Mouse (Mus musculus) kidney, postnatal 4 days (tissue): Measurements from ENCODE around the gene Gm21860.
"Not testable (repeated sequence)": the region's sequence is repeated elsewhere in the genome, so short reads cannot be mapped to it uniquely, and the experiment has no call there.

Experiments used
- DNase-seq, 2 experiments: peaks; one replicate each; pipeline ENCODE4 v3.0.0; 2021; ENCODE audit warnings: mixed read lengths in 2 of 2

Gm21860 gene

DNA sequence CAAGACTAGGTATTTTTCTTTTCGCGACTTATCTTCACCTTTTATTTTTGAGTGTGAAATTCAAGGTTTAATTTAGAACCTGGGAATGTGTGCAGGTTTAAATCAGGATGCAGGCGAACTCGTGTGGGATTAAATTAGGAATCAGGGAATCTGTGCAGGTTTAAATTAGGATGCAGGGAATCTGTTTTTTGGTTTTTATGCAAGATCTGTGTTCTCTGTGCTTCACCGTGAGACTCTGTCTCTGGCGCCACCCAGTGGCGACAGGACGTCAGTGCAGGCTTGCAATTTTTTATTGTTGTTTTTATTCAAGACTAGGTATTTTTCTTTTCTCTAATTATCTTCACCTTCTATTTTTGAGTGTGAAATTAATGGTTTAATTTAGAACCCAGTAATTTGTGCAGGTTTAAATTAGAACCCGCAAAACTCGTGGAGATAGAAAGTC, 22.5 kb downstream of the Gm21860 start:
- DNase-seq: not testable (repeated sequence)

DNA sequence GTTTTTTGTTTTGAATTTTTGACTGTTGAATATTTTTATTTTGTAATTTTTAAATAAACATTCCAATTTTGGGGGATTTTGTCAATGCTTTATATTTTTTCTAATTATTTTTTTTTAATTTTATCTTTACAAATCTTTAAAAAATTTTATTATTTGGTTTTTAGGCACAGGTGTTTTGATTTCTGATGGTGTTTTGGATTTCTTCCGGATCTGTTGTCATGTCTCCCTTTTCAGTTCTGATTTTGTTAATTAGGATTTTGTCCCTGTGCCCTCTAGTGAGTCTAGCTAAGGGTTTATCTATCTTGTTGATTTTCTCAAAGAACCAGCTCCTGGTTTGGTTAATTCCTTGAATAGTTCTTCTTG, 23.0 kb downstream of the Gm21860 start:
- not testable (repeated sequence) for DNase-seq

DNA sequence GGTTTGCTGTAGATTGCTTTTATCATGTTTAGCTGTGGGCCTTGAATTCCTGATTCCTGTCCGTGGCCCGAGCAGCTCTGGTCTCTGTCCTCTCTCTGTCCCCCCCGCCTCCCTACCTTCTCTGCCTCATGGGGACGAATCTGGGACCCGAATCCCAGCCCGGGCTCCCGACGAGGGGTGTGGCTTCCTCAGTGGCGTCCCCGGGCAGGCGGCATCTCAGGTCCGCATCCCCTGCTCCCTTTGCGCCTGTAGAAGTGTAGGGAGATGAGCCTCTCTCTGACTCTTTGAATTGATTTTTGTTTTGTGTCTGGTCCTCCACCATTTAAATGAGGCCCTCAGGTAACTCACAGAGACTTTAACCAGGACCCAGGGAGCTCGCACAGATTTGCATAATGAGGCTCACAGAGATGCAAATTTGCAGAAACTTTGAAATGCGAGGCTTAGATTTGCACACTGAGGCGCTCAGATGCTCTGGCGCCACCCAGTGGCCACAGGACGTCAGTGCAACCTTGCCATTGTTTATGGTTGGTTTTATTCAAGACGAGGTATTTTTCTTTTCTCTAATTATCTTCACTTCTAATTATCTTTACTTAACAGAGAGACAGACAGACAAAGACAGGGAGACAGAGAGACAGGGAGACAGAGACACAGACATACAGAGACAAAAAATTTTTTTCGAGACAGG, 23.6 kb downstream of the Gm21860 start:
- DNase-seq: peak; percentile 48 to 60

DNA sequence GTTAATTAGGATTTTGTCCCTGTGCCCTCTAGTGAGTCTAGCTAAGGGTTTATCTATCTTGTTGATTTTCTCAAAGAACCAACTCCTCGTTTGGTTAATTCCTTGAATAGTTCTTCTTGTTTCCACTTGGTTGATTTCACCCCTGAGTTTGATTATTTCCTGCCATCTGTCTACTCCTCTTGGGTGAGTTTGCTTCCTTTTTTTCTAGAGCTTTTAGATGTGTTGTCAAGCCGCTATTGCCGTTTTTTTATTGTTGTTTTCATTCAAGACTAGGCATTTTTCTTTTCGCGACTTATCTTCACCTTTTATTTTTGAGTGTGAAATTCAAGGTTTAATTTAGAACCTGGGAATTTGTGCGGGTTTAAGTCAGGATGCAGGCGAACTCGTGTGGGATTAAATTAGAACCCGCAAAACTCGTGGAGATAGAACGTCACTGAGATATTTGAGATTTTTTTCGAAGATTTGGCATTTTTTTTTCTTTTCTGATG, 24.8 kb downstream of the Gm21860 start:
- not testable (repeated sequence) for DNase-seq

DNA sequence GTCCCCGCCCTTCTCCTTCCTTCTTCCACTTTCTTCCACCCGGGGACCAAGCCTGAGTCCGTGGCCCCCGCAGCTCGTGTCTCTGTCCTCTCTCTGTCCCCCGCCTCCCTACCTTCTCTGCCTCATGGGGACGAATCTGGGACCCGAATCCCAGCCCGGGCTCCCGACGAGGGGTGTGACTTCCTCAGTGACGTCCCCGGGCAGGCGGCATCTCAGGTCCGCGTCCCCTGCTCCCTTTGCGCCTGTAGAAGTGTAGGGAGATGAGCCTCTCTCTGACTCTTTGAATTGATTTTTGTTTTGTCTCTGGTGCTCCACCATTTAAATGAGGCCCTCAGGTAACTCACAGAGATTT, 25.7 kb downstream of the Gm21860 start:
- DNase-seq: peak in 1 of 2 experiments; percentile 29

DNA sequence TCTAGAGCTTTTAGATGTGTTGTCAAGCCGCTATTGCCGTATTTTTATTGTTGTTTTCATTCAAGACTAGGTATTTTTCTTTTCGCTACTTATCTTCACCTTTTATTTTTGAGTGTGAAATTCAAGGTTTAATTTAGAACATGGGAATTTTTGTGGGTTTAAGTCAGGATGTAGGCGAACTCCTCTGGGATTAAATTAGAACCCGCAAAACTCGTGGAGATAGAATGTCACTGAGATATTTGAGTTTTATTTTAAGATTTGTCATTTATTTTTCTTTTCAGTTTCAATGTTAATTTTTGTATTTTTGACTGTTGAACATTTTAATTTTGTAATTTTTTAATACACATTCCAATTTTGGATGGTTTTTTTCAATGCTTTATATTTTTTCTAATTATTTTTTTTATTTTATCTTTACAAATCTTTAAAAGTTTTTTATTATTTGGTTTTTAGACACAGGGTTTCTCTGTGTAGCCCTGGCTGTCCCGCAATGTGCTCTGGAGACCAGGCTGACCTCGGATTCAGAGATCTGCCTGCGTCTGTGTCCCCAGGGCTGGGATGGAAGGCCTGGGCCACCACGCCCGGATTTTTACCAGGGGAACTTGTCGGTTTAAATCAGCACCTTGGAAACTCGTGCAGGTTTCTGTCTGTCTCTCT, 26.2 kb downstream of the Gm21860 start:
- DNase-seq: not testable (repeated sequence)

DNA sequence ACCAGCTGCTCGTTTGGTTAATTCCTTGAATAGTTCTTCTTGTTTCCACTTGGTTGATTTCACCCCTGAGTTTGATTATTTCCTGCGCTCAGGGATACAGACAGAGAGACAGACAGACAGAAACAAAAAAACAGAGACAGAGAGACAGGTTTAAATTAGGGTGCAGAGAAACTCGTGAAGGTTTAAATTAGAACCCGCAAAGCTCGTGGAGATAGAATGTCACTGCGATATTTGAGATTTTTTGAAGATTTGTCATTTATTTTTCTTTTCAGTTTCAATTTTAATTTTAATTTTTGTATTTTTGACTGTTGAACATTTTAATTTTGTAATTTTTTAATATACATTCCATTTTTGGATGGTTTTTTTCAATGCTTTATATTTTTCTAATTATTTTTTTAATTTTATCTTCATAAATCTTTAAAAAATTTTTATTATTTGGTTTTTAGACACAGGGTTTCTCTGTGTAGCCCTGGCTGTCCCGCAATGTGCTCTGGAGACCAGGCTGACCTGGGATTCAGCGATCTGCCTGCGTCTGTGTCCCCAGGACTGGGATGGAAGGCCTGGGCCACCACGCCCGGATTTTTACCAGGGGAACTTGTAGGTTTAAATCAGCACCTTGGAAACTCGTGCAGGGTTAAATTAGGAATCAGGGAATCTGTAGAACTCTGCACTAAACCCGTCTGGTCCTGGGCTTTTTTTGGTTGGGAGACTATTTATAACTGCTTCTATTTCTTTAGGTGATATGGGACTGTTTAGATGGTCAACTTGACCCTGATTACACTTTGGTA, 27.3 kb downstream of the Gm21860 start:
- not testable (repeated sequence) for DNase-seq

DNA sequence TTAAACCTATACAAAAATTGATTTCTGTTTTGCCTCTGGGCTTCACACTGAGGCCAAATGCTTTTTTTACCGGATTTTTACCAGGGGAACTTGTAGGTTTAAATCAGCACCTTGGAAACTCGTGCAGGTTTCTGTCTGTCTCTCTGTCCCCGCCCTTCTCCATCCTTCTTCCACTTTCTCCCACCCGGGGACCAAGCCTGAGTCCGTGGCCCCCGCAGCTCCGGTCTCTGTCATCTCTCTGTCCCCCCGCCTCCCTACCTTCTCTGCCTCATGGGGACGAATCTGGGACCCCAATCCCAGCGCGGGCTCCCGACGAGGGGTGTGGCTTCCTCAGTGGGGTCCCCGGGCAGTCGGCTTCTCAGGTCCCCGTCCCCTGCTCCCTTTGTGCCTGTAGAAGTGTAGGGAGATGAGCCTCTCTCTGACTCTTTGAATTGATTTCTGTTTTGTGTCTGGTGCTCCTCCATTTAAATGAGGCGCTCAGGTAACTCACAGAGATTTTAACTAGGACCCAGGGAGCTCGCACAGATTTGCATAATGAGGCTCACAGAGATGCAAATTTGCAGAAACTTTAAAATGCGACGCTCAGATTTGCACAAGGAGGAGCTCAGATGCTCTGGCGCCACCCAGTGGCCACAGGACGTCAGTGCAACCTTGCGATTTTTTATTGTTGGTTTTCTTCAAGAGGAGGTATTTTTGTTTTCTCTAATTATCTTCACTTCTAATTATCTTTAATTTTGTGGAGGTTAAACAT, 28.7 kb downstream of the Gm21860 start:
- DNase-seq: not testable (repeated sequence)

DNA sequence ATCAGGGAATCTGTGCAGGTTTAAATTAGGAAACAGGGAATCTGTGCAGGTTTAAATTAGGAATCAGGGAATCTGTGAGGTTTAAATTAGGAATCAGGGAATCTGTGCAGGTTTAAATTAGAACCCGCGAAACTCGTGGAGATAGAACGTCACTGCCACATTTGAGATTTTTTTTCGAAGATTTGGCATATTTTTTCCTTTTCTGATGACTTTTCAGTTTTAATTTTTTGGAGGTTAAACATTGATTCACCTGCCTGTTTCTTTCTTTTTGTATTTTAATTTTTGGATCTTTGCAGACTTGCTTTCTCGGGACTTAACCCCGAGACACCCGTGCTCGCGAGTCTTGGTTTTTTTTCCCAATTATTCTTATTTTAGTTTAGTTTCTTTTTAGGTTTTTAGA, 29.5 kb downstream of the Gm21860 start:
- DNase-seq: not testable (repeated sequence)

DNA sequence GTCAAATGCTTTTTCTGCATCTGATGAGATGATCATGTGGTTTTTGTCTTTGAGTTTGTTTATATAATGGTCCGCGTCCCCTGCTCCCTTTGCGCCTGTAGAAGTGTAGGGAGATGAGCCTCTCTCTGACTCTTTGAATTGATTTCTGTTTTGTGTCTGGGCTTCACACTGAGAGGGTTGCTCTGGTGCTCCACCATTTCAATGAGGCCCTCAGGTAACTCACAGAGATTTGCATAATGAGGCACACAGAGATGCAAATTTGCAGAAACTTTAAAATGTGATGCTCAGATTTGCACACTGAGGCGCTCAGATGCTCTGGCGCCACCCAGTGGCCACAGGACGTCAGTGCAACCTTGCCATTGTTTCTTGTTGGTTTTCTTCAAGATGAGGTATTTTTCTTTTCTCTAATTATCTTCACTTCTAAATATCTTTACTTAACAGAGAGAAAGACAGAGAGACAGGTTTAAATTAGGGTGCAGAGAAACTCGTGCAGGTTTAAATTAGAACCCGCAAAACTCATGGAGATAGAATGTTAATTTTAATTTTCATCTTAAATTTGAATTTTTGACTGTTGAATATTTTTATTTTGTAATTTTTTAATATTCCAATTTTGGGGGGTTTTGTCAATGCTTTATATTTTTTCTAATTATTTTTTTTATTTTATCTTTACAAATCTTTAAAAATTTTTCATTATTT, 30.5 kb downstream of the Gm21860 start:
- DNase-seq: peak in 1 of 2 experiments; percentile 27

DNA sequence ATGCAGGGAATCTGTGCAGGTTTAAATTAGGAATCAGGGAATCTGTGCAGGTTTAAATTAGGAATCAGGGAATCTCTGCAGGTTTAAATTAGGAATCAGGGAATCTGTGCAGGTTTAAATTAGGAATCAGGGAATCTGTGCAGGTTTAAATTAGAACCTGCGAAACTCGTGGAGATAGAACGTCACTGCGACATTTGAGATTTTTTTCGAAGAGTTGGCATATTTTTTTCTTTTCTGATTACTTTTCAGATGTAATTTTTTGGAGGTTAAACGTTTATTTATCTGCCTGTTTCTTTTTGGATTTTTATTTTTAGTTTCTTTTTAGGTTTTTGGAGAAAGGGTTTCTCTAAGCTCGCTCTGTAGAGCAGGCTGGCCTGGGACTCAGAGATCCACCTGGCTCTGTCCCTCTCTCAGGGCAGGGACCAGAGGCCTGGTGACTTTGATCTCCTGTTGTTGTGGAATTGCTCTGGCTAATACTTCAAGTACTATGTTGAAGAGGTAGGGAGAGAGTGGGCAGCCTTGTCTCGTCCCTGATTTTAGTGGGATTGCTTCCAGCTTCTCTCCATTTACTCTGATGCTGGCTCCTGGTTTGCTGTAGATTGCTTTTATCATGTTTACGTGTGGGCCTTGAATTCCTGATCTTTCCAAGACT, 31.2 kb downstream of the Gm21860 start:
- DNase-seq: peak; percentile 36 to 42

DNA sequence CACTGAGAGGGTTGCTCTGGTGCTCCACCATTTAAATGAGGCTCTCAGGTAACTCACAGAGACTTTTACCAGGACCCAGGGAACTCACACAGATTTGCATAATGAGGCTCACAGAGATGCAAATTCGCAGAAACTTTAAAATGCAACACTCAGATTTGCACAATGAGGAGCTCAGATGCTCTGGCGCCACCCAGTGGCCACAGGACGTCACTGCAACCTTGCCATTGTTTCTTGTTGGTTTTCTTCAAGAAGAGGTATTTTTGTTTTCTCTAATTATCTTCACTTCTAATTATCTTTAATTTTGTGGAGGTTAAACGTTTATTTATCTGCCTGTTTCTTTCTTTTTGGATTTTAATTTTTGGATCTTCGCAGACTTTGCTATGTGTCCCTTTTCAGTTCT, 34.1 kb downstream of the Gm21860 start:
- DNase-seq: peak in 1 of 2 experiments; percentile 39

DNA sequence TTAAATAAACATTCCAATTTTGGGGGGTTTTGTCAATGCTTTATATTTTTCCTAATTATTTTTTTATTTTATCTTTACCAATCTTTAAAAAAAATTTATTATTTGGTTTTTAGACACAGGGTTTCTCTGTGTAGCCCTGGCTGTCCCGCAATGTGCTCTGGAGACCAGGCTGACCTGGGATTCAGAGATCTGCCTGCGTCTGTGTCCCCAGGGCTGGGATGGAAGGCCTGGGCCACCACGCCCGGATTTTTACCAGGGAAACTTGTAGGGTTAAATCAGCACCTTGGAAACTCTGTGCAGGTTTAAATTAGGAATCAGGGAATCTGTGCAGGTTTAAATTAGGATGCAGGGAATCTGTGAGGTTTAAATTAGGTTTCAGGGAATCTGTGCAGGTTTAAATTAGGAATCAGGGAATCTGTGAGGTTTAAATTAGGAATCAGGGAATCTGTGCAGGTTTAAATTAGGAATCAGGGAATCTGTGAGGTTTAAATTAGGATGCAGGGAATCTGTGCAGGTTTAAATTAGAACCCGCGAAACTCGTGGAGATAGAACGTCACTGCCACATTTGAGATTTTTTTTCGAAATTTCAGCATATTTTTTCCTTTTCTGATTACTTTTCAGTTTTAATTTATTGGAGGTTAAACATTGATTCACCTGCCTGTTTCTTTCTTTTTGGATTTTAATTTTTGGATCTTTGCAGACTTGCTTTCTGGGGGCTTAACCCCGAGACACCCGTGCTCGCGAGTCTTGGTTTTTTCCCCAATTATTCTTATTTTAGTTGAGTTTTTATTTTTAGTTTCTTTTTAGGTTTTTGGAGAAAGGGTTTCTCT, 35.0 kb downstream of the Gm21860 start:
- not testable (repeated sequence) for DNase-seq

DNA sequence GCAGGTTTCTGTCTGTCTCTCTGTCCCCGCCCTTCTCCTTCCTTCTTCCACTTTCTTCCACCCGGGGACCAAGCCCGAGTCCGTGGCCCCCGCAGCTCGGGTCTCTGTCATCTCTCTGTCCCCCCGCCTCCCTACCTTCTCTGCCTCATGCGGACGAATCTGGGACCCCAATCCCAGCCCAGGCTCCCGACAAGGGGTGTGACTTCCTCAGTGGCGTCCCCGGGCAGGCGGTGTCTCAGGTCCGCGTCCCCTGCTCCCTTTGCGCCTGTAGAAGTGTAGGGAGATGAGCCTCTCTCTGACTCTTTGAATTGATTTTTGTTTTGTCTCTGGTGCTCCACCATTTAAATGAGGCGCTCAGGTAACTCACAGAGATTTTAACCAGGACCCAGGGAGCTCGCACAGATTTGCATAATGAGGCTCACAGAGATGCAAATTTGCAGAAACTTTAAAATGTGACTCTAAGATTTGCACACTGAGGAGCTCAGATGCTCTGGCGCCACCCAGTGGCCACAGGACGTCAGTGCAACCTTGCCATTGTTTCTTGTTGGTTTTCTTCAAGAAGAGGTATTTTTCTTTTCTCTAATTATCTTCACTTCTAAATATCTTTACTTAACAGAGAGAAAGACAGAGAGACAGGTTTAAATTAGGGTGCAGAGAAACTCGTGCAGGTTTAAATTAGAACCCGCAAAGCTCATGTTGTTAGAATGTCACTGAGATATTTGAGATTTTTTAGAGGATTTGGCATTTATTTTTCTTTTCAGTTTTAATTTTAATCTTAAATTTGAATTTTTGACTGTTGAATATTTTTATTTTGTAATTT, 35.8 kb downstream of the Gm21860 start:
- peak; percentile 63 to 71 for DNase-seq

DNA sequence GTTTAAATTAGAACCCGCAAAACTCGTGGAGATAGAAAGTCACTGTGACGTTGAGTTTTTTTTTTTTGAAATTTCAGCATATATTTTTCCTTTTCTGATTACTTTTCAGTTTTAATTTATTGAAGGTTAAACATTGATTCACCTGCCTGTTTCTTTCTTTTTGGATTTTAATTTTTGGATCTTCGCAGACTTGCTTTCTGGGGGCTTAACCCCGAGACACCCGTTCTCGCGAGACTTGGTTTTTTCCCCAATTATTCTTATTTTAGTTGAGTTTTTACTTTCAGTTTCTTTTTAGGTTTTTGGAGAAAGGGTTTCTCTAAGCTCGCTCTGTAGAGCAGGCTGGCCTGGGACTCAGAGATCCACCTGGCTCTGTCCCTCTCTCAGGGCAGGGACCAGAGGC, 36.6 kb downstream of the Gm21860 start:
- not testable (repeated sequence) for DNase-seq

DNA sequence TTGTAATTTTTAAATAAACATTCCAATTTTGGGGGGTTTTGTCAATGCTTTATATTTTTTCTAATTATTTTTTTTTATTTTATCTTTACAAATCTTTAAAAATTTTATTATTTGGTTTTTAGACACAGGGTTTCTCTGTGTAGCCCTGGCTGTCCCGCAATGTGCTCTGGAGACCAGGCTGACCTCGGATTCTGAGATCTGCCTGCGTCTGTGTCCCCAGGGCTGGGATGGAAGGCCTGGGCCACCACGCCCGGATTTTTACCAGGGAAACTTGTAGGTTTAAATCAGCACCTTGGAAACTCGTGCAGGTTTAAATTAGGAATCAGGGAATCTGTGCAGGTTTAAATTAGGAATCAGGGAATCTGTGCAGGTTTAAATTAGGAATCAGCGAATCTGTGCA, 37.1 kb downstream of the Gm21860 start:
- not testable (repeated sequence) for DNase-seq
